Mouse (Mus musculus) inflammation-experienced regulatory T-cells, adult 6 months (primary cell): ENCODE measurements around the gene Taok3. TPM values are rescaled to one million over a fixed set of nuclear protein-coding genes. Genes with fewer than 3 reads are reported as not detected.
A peak's percentile ranks its signal among the peaks of the same experiment; 100 is the strongest.
"Not testable (repeated sequence)": the region's sequence is repeated elsewhere in the genome, so short reads cannot be mapped to it uniquely, and the experiment has no call there.

Experiments
- ATAC-seq: one replicate; pipeline ENCODE4 v1.8.0; 2017
- polyA plus RNA-seq, 3 experiments: library from polyadenylated mRNA; unstranded; fragments of 100-300 nt; shearing (Covaris generic); gene quantifications; one replicate each; pipeline ENCODE4 v1.2.1; 2017

Gene Taok3
- polyA plus RNA-seq, 3 experiments from 2014 or later = 115 to 147 (median 144) TPM

- no peak for ATAC-seq
These were observed 149.5 kb downstream of the Taok3 start for GRCm38 (mm10) chr5:117269395-117269794.

DNA sequence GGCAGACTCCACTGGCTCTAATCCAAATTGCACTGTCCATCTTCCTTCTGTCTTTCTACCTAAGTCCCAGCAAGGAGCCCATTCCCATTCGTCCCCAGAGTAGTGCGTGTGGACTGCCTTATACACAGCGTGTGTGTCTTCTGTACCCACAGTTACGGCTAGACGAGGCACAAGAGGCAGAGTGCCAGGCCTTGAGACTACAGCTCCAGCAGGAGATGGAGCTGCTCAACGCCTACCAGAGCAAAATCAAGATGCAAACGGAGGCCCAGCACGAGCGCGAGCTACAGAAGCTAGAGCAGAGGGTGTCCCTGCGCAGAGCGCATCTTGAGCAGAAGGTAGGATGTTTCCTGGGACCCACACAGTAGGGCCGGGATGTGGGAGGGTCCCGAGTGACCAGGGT is 152.0 kb downstream of the Taok3 start:
- no peak for ATAC-seq

DNA sequence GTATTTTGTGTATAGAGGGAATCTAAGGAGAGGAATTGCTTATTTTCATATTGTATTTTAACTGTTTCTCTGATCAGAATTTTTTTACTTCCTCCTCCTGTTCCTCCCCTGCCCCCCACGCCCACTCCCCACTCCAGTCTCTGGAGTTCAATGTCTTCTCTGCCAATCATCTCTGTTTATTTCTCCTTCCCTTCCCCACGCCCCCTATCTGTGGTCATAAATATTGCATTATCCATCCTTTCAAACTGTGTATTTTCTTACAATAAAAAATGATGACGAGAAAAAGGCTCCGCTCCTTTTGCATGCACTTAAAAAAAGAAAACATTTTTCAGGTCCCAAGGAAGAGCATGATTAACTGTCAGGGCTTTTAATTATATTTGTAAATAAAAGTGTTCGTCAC is 154.9 kb downstream of the Taok3 start:
- no peak for ATAC-seq

GRCm38 (mm10) chr5:117277784-117278183 is 157.9 kb downstream of the Taok3 start:
- no peak for ATAC-seq

- no peak for ATAC-seq
These were observed 159.1 kb downstream of the Taok3 start for GRCm38 (mm10) chr5:117278809-117279668.

DNA sequence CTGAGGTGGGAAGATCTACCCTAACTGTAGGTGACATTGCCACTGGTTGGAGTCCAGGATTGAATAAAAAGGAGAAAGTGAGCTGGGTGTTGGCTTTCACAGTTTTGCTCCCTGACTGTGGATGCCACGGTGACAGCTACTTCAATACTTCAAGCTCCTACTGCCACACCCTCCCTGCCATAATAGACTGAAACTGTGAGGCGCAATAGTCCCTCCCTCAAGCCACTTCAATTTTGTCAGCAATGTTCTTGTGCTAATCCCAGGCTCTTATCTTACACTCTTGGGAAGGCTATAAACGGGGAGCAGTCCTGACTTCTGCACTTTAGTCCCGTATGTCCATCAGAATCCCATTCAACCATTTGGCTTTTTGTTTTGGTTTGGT is 159.7 kb downstream of the Taok3 start:
- ATAC-seq = no peak

DNA sequence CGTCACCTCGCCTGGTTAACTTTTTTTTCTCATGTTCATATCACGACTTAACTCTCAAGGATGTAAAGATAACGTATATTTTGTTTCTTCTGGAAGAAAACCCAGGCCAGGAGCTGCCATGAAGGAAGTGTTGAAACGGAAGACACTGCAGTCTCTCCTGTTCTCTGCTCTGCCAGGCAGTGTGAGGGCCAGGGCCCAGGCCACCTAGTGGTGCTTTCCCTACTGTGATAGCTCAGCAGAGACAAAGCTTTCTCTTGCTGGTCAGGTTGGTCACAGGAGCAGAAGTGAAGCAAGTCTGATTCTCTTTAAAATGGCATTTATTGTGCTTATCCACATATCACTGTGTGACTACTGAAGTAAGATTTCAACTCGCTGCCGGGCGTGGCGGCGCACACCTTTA is 161.6 kb downstream of the Taok3 start:
- ATAC-seq = no peak

GRCm38 (mm10) chr5:117282360-117282759 is 162.4 kb downstream of the Taok3 start:
- ATAC-seq = no peak

GRCm38 (mm10) chr5:117284029-117284428 is 164.1 kb downstream of the Taok3 start:
- no peak for ATAC-seq

GRCm38 (mm10) chr5:117284682-117285081 is 164.8 kb downstream of the Taok3 start:
- no peak for ATAC-seq

- no peak for ATAC-seq
These were observed 165.3 kb downstream of the Taok3 start for GRCm38 (mm10) chr5:117285266-117285665.

DNA sequence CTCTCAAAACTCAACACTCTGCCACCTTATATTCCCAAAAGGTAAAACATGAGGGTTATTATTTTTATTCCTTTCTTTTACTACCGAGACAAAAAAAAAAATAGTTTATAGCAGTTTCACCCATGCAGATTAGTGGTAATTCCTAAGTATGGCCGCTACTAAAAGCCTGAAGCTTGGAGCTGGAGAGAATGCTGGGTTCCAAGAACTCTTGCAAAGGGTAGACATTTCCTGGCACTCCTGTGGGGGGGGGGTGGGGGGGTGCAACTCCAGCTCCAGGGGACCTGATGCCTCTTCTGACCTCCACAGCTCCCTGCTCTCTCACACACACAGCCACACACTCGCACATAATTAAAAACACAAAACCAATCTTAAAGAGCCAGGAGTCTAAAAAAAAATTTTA is 166.4 kb downstream of the Taok3 start:
- no peak for ATAC-seq

DNA sequence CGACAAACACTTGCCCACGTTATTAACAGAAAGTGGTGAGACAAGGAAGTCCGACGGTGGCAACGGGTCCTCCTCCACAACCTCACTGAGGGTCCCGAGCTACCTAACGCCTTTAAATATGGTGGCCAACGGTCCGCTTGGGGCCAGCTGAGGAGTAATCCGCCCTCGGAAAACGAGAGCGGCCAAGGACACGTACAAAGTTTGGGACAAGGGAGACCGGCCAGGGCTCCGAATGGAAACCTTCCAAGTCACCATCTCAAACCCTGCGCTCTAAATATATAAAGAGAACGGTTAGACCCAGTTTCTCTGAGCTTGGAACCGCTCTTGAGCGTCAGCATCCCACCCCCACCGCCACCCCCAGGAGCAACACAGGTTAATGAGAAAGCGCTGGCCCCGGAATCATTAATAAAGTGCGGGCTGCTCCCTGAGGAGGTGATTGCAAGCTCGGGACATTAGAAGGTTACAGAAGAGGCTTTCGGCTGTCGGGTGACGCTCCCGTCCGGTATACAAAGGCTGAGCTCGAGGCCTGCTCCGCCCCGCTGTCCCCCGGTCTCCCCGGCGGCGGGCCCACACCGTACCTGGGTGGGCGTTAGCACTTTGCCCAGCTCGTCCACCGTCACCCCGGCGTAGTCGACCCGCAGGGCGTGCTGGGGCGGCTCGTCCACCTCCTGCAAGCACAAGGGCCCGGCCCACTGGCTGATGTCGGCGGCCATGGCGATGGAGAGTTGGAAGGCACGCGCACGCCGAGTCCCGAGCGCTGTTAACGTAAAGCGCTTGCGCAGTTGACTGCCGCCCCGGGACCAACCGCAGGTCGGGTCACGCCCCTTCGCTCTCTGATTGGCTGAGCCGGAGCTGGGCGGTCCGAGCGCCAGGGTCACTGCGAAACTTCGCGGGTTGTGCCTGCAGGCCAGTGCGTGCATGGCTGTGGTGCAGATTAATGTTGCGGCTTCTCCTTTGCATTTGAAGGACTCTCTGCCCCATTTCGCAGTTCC is 167.2 kb downstream of the Taok3 start, which contains the start of gene Pebp1:
Gene Pebp1 (minus strand): TSS at position 795 of the 992 bp plus-strand sequence.
- ATAC-seq = peak; percentile 97

GRCm38 (mm10) chr5:117289646-117290045 is 169.7 kb downstream of the Taok3 start:
- no peak for ATAC-seq

- no peak for ATAC-seq
These were observed 170.2 kb downstream of the Taok3 start for GRCm38 (mm10) chr5:117290081-117290480.

- no peak for ATAC-seq
These were observed 171.4 kb downstream of the Taok3 start for GRCm38 (mm10) chr5:117291312-117291711.

DNA sequence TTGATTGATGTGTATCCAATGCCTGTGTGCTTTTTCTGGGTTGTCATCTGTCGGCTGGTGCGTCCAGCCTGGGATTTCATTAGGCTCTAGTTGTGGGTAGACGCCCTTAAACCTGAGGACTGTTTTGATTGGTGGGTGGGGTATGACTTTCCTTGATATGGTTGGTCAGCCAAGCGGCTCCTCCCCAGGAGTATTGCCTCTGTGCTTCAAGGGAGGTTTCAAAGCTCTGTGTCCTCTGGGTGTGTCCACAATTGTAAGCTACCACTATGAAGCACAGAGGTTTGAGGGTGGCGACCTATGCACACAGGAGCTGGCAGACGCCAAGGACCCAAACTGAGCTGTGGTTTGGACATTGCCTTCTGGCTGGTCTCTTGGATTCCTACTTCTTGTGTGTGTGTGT is 172.6 kb downstream of the Taok3 start:
- ATAC-seq = no peak

GRCm38 (mm10) chr5:117293776-117294175 is 173.8 kb downstream of the Taok3 start:
- not testable (repeated sequence) for ATAC-seq

- no peak for ATAC-seq
These were observed 175.1 kb downstream of the Taok3 start for GRCm38 (mm10) chr5:117295011-117295410.

DNA sequence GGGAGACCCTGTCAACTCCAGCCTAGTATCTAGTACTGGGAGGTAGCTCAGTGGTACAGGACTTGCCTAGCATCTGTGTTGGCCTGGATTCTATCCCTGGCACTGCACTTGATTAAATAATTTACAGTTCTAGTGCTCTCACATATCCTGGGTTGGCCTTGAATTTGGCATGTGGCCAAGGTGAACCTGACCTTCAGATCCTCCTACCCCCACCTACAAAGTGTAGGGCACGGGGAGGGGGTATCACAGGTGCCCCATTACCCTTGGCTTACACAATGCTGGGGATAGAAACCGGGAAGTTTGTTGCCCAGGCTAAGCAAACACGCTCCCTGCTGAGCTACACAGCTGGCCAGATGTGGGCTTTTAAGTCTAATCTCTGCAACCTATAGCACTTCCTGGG is 183.0 kb downstream of the Taok3 start:
- no peak for ATAC-seq

- no peak for ATAC-seq
These were observed 184.0 kb downstream of the Taok3 start for GRCm38 (mm10) chr5:117303691-117304579.

DNA sequence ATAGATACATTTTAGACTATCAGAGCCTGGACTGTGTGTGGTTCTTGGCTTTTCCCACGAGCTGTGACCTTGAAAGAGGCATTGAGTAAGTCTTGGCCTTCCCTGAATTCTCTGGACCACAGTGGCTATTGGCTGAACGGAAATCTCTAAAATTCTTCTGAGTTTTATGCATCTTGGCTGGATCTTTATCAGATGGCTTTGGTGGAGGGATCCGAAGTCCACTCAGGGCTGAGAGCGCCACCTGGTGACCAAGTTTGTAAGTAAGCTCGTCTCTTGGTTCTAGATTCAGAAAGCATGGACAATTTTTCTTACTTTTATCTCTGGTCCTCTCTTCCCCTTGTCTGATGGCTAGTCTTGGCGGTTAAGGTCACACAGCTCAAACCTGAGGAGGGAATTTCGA is 185.0 kb downstream of the Taok3 start:
- peak; percentile 33 for ATAC-seq
